Mouse (Mus musculus): ENCODE results near the gene Rarb. TPM values are rescaled to one million over a fixed set of nuclear protein-coding genes. Genes with fewer than 3 reads are reported as not detected.
"Not testable (repeated sequence)": the region's sequence is repeated elsewhere in the genome, so short reads cannot be mapped to it uniquely, and the experiment has no call there.

Rarb gene
- polyA plus RNA-seq, 1 experiment from 2014 or later, result 26.2 TPM

DNA sequence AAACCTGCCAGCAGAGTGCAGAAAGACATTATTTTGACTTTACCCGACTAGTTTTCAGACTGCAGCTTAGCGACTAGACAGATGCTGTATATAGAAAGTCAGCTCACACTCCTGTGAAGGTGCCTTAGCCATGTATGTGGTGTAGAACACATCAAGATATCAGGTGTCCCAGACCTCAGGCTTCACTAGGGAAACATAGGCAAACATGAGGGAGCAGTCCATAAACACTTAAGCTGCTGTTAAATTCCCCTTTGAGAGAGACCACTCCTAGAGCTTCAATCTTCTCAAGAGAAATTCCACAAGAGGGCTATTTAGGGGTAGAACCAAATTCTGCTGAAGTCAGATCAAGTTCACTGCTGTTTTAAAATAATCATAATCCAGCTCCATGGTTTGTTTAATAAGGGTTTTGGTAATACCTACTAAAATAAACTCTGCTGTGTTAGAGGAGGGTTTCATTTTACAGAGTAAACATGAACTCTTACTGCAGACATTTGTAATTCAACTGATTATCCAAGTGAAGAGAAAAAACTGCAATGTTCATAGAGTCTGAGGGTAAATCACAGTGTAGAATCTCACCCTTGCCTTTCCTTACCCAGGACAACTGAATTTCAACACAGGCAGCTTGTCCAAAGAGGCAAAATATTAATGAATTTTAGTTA is 42.1 kb downstream of the Rarb start:
- H3K9me3 ChIP-seq (ENCODE audit: control insufficient read depth, low read length), result no peaks in the 10 kb centered on the region
- H3K9ac ChIP-seq (replicated peaks; ENCODE audit: low read depth, low read length), result no peak overlapping the region
- no peak overlapping the region for H3K4me3 ChIP-seq (replicated peaks; ENCODE audit: low read length)
- H3K4me1 ChIP-seq (replicated peaks; ENCODE audit: control insufficient read depth, insufficient read depth, low read length), result no peaks in the 10 kb centered on the region
- no peak overlapping the region for H3K4me2 ChIP-seq (ENCODE audit: low read length)
- WGBS, result 91% methylated on average over 2 of the region's 2 CpGs
- no peaks in the 10 kb centered on the region for H3K27me3 ChIP-seq (replicated peaks; ENCODE audit: control insufficient read depth, insufficient read depth, low read length)
- no peak overlapping the region for H3K27ac ChIP-seq (ENCODE audit: low read length)
- ATAC-seq, result no peak
- no peaks in the 10 kb centered on the region for H3K36me3 ChIP-seq (ENCODE audit: control insufficient read depth, insufficient read depth)

DNA sequence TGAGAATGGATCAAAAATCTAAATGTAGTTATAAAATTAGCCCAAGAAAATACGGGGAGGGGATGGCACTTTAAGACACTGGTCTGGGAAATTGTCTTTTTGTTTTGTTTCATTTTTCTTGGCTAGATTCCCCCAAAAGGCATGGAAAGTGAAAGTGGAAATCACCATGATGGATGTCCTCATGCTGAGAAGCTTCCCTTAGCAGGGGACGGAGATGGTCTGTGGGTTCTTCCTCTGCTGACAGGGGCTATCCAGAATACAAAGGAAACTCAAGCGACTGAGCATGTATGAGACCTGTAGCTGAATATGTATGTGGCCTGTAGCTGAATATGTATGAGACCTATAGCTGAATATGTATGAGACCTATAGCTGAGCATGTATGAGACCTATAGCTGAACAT is 46.0 kb downstream of the Rarb start:
- ATAC-seq, result no peak
- no peaks in the 10 kb centered on the region for H3K36me3 ChIP-seq (ENCODE audit: control insufficient read depth, insufficient read depth)
- no peak overlapping the region for H3K9ac ChIP-seq (replicated peaks; ENCODE audit: low read depth, low read length)
- no peaks in the 10 kb centered on the region for H3K27me3 ChIP-seq (replicated peaks; ENCODE audit: control insufficient read depth, insufficient read depth, low read length)
- no peaks in the 10 kb centered on the region for H3K4me1 ChIP-seq (replicated peaks; ENCODE audit: control insufficient read depth, insufficient read depth, low read length)
- H3K4me2 ChIP-seq (ENCODE audit: low read length), result no peak overlapping the region
- no peaks in the 10 kb centered on the region for H3K9me3 ChIP-seq (ENCODE audit: control insufficient read depth, low read length)
- H3K4me3 ChIP-seq (replicated peaks; ENCODE audit: low read length), result no peak overlapping the region
- 80% methylated on average over 3 of the region's 3 CpGs for WGBS
- H3K27ac ChIP-seq (ENCODE audit: low read length), result no peak overlapping the region

DNA sequence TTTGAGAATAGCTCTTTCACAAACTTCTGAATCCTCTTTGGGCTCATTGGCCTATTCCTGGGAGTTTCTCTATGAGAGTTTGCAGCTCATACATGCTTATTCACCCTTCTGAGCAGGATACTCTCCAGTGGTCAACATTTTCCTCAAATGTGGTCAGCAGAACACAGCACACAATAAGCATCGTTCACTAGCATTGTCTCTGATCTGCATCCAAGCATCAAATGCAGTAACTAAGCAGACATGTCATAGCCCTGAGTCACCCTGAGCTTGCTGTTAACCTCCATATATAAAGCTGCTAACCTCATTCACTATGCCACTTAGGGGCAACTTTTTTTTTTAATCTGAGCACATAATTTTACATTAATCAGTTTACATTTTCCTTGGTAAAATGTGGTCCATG is 53.1 kb downstream of the Rarb start:
- no peaks in the 10 kb centered on the region for H3K9me3 ChIP-seq (ENCODE audit: control insufficient read depth, low read length)
- 78% methylated on average over 1 of the region's 1 CpGs for WGBS
- no peaks in the 10 kb centered on the region for H3K4me1 ChIP-seq (replicated peaks; ENCODE audit: control insufficient read depth, insufficient read depth, low read length)
- H3K27me3 ChIP-seq (replicated peaks; ENCODE audit: control insufficient read depth, insufficient read depth, low read length), result no peaks in the 10 kb centered on the region
- no peak overlapping the region for H3K27ac ChIP-seq (ENCODE audit: low read length)
- H3K4me2 ChIP-seq (ENCODE audit: low read length), result no peak overlapping the region
- no peaks in the 10 kb centered on the region for H3K36me3 ChIP-seq (ENCODE audit: control insufficient read depth, insufficient read depth)
- no peak overlapping the region for H3K4me3 ChIP-seq (replicated peaks; ENCODE audit: low read length)
- ATAC-seq, result no peak
- H3K9ac ChIP-seq (replicated peaks; ENCODE audit: low read depth, low read length), result no peak overlapping the region

DNA sequence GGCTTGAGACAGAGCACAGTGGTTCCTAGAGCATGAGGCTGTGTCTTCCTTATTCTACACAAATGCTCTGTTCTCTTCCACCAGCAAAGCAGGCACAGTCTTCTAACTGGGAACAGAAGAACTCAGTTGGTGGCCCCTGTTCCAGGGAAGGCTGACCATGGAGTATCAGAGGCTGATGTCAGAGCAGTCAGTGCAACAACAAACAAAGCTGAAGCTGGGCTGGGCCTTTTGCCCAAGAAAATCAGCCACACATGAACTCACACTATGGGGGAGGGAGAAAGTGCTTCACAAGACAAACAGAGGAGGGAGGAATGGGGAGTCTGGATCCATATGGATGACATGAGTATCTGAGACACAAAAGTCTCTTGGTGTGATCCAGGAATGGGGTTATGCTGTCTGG is 56.2 kb downstream of the Rarb start:
- Histone ChIP-seq H3K4me1 (replicated peaks; ENCODE audit: control insufficient read depth, insufficient read depth, low read length) (no peaks in the 10 kb centered on the region), H3K9me3 (ENCODE audit: control insufficient read depth, low read length) (no peaks in the 10 kb centered on the region), H3K27me3 (replicated peaks; ENCODE audit: control insufficient read depth, insufficient read depth, low read length) (no peaks in the 10 kb centered on the region), H3K9ac (replicated peaks; ENCODE audit: low read depth, low read length) (no peak overlapping the region), H3K36me3 (ENCODE audit: control insufficient read depth, insufficient read depth) (no peaks in the 10 kb centered on the region), H3K27ac (ENCODE audit: low read length) (no peak overlapping the region), H3K4me2 (ENCODE audit: low read length) (no peak overlapping the region), H3K4me3 (replicated peaks; ENCODE audit: low read length) (no peak overlapping the region)
- peak; percentile 36; the same call in 1 of the 2 replicates for ATAC-seq

DNA sequence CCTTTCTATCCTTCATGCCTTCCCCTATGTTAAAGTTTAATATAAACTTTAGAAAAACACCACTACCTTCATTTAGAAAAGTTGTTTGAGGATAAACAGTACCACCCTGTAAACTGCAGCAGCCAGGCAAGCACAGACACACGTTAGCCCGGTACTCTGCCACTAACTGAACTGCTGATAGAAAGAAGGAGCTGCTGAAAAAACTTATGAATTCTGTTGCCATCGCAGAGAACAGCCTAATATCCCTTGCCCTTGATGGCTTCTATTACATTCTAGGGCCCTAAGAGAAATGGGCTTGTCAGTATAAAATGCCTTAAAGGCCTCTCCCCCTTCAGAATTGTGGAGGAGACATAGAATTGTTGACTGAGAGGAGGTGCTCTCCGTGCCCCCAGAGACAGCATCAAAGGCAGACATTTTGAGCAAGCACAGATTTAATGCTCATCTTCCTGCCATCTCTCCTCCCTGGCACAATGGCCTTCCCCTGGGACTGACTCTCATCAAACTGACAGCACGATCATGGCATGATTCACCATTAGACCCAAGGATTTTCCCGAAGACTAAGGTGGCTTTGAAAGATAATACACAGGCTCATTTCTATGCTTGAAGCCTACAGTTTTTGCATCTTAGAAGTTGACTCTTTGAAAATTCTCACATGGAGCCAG is 60.1 kb downstream of the Rarb start:
- H3K4me3 ChIP-seq (replicated peaks; ENCODE audit: low read length), result no peak overlapping the region
- H3K9ac ChIP-seq (replicated peaks; ENCODE audit: low read depth, low read length), result no peak overlapping the region
- H3K4me1 ChIP-seq (replicated peaks; ENCODE audit: control insufficient read depth, insufficient read depth, low read length), result no peaks in the 10 kb centered on the region
- no peaks in the 10 kb centered on the region for H3K9me3 ChIP-seq (ENCODE audit: control insufficient read depth, low read length)
- H3K27ac ChIP-seq (ENCODE audit: low read length), result no peak overlapping the region
- no peak for ATAC-seq
- 66% methylated on average over 6 of the region's 6 CpGs for WGBS
- H3K36me3 ChIP-seq (ENCODE audit: control insufficient read depth, insufficient read depth), result no peaks in the 10 kb centered on the region
- H3K4me2 ChIP-seq (ENCODE audit: low read length), result no peak overlapping the region
- H3K27me3 ChIP-seq (replicated peaks; ENCODE audit: control insufficient read depth, insufficient read depth, low read length), result no peaks in the 10 kb centered on the region

DNA sequence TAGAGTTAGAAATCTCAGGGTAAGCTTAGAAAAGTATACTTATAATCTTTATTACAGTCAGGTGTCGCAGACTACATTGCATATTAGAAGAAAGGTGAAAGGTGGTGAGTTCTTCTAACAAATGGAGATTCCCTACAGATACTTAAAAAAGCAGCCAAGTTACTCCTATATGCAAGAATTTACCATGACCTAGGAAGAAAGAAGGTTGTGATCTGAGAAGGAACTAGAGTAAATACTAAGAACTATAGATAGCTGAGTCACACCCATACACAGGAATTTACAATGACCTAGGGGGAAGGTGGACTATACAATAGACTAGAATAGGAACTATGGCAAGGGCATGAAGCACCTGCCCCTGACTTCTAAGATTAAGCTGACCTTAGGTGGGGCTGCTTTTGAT is 63.4 kb downstream of the Rarb start:
- H3K27me3 ChIP-seq (replicated peaks; ENCODE audit: control insufficient read depth, insufficient read depth, low read length); H3K9me3 ChIP-seq (ENCODE audit: control insufficient read depth, low read length); H3K9ac ChIP-seq (replicated peaks; ENCODE audit: low read depth, low read length); H3K36me3 ChIP-seq (ENCODE audit: control insufficient read depth, insufficient read depth); H3K27ac ChIP-seq (ENCODE audit: low read length); ATAC-seq; H3K4me3 ChIP-seq (replicated peaks; ENCODE audit: low read length); H3K4me2 ChIP-seq (ENCODE audit: low read length); H3K4me1 ChIP-seq (replicated peaks; ENCODE audit: control insufficient read depth, insufficient read depth, low read length): not testable (repeated sequence)
- 100% methylated on average over 1 of the region's 1 CpGs for WGBS

DNA sequence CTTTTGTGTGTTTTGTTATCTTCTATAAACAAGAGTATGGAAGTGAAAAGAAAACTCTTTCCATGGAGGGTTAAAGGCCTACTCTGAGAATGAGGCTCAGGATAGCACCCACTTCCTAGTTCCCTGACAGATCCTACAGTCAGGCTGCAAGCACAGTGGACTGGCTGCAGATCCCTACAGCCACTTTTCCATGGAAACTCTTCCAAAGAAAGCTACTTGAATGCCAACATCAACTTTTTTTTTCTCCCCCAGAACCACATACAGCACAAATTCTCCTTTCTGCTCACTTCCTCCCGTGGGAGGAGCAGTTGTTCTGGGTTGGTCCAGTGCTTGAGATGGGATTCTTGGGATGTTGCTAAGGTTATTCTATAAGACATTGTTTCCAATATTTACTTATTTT is 66.3 kb downstream of the Rarb start:
- H3K9ac ChIP-seq (replicated peaks; ENCODE audit: low read depth, low read length), result no peak overlapping the region
- WGBS, result 94% methylated on average over 1 of the region's 1 CpGs
- H3K36me3 ChIP-seq (ENCODE audit: control insufficient read depth, insufficient read depth), result no peaks in the 10 kb centered on the region
- no peak for ATAC-seq
- no peak overlapping the region for H3K4me2 ChIP-seq (ENCODE audit: low read length)
- H3K27me3 ChIP-seq (replicated peaks; ENCODE audit: control insufficient read depth, insufficient read depth, low read length), result no peaks in the 10 kb centered on the region
- H3K4me1 ChIP-seq (replicated peaks; ENCODE audit: control insufficient read depth, insufficient read depth, low read length), result no peaks in the 10 kb centered on the region
- no peak overlapping the region for H3K27ac ChIP-seq (ENCODE audit: low read length)
- no peaks in the 10 kb centered on the region for H3K9me3 ChIP-seq (ENCODE audit: control insufficient read depth, low read length)
- no peak overlapping the region for H3K4me3 ChIP-seq (replicated peaks; ENCODE audit: low read length)

DNA sequence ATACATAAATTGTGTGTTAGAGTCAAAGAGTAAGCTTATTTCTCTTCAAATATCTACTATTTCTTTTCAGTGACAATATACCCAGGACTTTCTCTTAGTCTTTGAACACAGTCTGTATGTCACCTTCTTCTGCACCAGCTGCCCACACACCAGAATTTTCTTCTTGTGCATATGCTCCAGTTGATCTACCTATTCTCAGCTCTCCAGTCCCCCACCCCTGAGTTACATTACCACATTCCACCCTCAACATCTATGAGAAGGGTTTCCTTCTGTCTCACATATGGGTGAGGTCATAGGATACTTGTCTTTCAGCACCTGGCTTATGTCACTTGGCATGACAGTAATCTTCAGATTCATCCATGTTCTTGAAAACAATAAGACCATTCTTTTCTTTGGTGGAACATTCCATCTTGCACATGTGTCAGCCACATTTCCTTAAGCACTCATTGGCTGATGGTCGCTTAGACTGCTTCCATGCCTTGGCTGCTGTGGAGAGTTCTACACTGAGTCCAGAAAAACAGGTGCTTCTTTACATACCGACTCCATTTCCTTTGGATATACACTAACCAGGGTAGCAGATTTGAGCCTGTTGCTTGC is 71.9 kb downstream of the Rarb start:
- Histone ChIP-seq H3K27me3 (replicated peaks; ENCODE audit: control insufficient read depth, insufficient read depth, low read length) (no peaks in the 10 kb centered on the region), H3K4me2 (ENCODE audit: low read length) (no peak overlapping the region), H3K27ac (ENCODE audit: low read length) (no peak overlapping the region), H3K9ac (replicated peaks; ENCODE audit: low read depth, low read length) (no peak overlapping the region), H3K36me3 (ENCODE audit: control insufficient read depth, insufficient read depth) (no peaks in the 10 kb centered on the region), H3K9me3 (ENCODE audit: control insufficient read depth, low read length) (no peaks in the 10 kb centered on the region), H3K4me3 (replicated peaks; ENCODE audit: low read length) (no peak overlapping the region), H3K4me1 (replicated peaks; ENCODE audit: control insufficient read depth, insufficient read depth, low read length) (no peaks in the 10 kb centered on the region)
- WGBS, result 80% methylated on average over 2 of the region's 2 CpGs
- ATAC-seq, result no peak

DNA sequence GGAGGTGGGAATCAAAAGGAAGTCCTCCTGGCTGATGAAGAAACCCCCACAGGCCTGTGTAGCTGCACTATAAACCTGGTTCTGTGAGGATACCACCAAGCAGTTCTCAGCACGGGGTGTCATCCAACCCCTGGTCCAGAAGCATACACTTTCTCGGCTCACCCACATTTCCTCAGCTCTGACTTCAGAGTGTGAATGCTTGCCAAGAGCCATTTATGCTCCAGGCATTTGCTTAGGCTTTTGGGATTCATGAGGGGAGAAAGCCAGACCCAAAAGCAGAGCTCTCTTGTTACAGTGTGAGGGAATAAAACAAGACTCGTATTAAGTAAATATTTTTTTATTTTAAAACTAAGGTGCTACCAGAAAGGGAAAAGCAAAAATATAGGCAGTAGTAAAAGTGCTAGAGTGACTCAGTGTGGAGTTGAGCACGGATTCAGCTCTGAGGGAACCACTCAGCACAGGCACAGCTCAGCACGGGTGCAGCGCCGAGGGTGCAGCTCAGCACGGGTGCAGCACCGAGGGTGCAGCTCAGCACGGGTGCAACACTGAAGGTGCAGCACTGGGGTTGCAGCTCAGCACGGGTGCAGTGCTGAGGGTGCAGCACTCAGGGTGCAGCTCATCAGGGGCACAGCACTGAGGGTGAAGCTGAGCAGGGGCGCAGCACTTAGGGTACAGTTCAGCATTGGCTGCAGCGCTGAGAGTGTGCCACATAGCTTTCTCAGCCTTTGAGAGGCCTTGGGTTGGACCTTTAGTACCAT is 77.8 kb downstream of the Rarb start:
- Histone ChIP-seq H3K4me3 (replicated peaks; ENCODE audit: low read length) (no peak overlapping the region), H3K27me3 (replicated peaks; ENCODE audit: control insufficient read depth, insufficient read depth, low read length) (no peaks in the 10 kb centered on the region; the same call in 1 of the 2 replicates), H3K27ac (ENCODE audit: low read length) (no peak overlapping the region), H3K4me2 (ENCODE audit: low read length) (no peak overlapping the region), H3K9me3 (ENCODE audit: control insufficient read depth, low read length) (no peaks in the 10 kb centered on the region), H3K4me1 (replicated peaks; ENCODE audit: control insufficient read depth, insufficient read depth, low read length) (no peaks in the 10 kb centered on the region), H3K9ac (replicated peaks; ENCODE audit: low read depth, low read length) (no peak overlapping the region), H3K36me3 (ENCODE audit: control insufficient read depth, insufficient read depth) (no peaks in the 10 kb centered on the region)
- 73% methylated on average over 13 of the region's 13 CpGs for whole genome bisulfite sequencing
- ATAC-seq, result peak; percentile 52
